Mouse (Mus musculus): Measurements from ENCODE around the gene Mef2d.

Mef2d gene

DNA sequence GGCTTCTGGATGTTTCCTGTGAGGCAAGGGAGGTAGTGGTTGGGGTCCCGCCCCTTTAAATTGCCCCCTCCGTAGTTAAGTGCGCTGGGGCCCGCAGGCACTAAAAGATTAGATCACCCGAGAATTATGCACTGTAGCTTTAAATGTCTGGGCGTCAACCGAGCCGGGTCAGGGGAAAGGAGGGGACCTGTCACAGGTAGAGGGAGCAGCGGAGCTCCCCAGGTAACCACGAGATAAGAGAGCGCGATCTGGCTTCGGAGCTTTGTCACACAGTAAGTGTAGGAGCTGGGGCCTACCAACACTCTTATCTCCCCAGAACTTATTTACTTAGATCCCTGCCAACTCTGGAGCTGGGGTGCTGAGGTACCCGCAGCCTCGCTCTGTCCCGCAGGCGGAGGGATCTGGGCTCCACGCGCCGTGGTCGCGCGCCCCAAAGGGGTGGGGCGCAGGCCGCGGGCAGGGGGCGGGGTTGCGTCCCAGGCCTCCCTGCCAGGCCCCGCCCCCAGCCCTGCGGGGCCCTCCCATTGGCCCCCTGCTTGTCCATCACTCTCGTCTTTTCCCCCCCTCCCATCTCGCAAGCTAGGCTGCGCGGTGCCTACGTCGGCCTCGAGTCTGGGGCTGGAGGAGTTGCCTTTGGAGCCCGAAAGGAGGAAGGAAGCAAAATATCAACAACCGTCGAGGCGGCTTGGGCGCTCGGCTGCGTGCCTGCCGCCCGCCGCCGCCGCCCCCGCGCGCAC is at the start of gene Mef2d:
Gene Mef2d, plus strand, starts transcription at position 586 of the 737 bp plus-strand sequence.
- peak; percentile 92 to 93 for DNase-seq (ENCODE audit: low spot score in 2 of 2)

DNA sequence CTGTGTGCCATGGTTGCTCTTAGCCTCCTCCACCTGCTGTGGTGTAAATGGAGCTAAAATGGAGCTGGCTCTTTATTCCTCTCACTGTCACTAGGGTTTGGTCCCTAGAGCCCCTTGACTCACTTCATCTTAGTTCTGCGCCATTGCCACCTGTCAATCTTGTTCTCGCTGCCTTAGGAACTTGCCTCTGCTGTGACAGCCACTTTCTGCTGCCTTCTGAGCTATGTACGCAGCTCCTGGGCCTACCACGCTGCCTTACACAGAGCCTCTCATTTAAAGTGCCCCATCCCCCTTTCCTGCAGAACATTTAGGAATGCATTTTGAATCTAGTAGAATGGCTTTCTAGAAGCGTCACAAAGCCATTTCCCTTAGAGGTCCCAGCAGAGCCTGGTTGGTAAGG is 48.0 kb upstream of the Mef2d start:
- no peak for DNase-seq (ENCODE audit: low spot score in 2 of 2)

DNA sequence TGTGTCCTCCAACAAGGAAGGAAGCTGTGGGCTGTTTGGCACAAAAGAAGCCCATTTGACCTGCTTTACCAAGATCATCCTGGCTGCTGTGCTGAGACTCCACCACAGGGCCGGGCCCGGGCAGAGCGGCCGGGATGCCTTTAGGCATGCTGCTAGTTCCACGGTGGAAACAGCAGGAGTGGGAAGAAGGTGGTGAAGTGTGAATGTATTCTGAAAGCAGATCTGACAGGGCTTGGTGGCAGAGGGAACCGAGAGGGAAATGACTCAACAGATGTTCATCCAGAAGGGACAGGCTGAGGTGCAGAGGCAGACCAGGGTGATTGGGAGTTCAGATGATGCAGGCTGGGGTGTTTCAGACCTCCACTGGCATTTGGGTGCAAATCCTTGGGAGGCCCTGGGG is 44.5 kb upstream of the Mef2d start:
- DNase-seq (ENCODE audit: low spot score in 2 of 2): peak in 1 of 2 experiments; percentile 15

DNA sequence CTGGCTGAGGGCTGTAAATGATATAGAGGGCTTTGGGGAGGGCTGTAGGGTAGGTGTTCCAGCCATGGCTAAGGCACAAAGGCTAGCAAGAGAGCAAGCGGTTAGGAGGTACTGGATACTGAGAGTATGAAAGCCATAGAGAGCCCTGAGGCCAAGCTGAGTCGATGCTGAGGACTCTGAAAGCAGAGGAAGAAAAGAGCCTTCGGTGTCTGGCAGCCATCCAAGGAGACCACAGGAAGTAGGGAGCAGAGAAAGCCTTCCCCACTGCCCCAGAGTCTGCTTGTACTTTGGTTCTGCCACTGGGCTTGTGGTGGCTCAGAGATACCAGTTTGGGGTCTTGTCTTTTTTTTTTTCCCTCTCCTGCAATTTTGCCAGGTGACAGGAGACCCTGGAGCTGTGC is 41.9 kb upstream of the Mef2d start:
- DNase-seq (ENCODE audit: low spot score in 2 of 2): no peak

DNA sequence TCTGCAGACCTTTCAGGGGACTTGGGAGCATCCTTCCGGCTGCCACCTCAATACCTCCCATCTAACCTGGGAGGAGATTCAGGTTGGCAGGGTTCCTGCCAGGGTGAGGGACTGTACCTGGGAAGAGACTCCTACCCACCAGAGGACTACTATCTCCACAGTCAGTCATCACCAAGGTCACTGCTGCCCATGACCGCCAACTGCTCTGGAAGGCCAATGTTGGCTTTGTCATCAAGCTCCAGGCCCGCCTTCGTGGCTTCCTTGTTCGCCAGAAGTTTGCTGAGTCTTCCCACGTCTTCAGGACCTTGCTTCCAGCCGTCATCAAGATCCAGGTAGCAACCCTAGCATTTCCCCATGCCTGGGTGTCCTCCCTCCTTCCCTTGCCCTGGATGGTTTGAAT is 40.4 kb upstream of the Mef2d start:
- no peak for DNase-seq (ENCODE audit: low spot score in 2 of 2)

DNA sequence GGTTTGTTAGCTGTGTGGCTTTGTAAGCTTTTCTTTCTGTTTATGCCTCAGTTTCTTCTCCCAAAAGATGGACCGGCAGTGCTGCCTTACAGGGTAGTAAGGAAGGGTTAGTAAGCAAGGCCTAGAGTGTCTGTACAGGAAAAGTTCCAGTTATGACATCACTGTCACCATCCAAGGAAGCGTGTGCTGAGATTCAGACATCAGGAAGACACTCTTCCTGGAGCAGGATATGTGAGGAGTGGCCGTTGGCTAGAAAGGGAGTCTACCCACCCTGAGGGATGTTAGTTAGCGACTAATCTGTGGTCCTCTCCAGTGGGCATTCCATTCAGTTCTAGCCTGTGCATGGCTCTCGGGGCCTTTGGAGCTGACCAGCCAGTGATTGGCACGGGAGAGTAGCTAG is 40.0 kb upstream of the Mef2d start:
- DNase-seq (ENCODE audit: low spot score in 2 of 2): no peak

DNA sequence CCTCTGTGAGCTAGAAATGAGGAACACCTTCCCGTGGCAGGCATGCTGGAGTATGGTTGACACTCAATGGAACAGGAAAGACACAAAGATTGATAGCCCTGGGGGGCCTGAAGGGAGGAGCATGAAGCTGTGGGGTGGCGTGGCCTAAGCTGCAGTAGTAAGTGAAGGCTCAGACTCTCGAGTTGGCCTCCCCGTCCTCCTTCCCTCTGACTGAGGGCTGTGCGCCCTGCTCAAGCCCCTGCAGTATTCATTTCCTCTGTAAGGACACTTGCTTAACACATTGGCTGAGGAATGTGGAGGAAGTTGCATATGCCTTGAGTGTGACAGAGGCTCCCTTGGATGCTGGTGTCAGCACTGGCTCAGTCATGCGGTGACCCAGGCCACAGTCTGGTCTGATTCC is 39.6 kb upstream of the Mef2d start:
- DNase-seq (ENCODE audit: low spot score in 2 of 2): no peak

DNA sequence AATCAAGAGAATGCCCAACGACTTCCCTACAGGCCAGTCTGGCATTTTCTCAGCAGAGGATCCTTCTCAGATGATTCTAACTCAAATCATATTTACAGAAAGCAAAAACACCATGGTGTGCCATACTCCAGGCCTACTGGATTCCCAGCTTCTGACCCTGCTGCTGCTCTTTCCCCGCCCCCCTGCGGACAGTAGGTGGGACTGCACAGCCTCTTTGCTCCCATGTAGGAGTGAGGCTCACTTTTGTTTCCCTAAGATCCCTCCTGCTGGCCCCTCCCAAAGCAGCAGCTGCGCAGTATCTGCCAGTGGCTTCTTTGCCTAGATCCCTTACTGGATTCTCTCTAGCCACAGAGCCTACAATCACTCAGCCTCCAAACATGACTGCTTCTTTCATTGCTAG is 36.0 kb upstream of the Mef2d start:
- no peak for DNase-seq (ENCODE audit: low spot score in 2 of 2)

DNA sequence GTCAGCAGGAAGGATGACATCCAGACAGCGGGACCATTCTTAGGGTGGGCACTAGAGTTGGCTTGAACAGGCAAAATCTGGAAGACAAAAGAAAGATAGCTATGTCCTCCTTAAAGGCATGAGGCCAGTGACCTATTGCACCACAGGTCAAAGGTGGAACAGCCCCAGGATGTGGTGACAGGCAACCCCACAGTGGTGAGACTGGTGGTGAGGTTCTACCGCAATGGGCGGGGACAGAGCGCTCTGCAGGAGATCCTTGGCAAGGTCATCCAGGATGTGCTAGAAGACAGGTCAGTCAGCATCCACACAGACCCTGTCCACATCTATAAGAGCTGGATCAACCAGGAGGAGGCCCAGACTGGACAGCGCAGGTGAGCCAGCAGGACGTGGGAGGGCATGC is 33.0 kb upstream of the Mef2d start:
- no peak for DNase-seq (ENCODE audit: low spot score in 2 of 2)

DNA sequence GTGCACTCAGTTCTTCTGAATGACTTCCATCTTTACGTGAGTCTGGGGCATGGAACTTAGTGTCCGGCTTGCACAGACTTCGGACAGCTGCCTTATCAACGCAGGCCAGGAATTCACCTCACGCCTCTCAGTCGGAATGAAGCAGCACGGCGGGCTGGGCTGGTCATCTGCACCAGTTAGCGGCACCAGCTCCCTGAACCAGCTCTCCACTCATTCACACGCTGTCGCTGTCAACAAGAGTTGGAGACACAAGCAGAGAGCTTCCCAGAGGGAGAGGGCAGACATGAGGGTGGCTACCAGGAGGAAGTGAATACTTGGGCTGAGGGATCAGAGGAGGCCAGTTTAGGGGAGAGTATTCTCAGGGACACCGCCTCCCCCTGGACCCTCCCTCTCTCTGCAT is 27.8 kb upstream of the Mef2d start:
- DNase-seq (ENCODE audit: low spot score in 2 of 2): no peak

DNA sequence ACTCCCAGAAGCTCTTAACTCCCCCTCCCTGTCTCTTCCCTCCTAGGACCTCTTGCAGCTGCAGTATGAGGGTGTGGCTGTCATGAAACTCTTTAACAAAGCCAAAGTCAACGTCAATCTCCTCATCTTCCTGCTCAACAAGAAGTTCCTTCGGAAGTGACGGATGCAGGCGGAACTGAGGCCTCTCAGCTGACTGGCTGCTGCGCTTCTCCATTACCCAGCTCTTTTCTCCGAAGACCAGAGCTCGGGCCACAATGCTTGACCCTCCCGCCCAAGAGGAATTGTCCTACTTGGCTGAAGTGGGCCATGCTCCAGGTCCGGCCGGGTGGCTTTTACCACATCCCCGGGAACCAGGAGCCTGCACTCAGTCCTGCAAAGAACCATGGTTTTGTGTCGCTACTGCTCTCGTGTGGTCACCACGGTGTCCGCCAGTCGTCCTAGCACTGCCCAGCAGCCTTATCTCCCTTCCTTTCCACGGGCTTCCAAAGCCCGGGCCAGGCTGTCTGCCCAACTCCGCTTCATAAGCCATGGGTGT is 22.0 kb upstream of the Mef2d start:
- DNase-seq (ENCODE audit: low spot score in 2 of 2): no peak

DNA sequence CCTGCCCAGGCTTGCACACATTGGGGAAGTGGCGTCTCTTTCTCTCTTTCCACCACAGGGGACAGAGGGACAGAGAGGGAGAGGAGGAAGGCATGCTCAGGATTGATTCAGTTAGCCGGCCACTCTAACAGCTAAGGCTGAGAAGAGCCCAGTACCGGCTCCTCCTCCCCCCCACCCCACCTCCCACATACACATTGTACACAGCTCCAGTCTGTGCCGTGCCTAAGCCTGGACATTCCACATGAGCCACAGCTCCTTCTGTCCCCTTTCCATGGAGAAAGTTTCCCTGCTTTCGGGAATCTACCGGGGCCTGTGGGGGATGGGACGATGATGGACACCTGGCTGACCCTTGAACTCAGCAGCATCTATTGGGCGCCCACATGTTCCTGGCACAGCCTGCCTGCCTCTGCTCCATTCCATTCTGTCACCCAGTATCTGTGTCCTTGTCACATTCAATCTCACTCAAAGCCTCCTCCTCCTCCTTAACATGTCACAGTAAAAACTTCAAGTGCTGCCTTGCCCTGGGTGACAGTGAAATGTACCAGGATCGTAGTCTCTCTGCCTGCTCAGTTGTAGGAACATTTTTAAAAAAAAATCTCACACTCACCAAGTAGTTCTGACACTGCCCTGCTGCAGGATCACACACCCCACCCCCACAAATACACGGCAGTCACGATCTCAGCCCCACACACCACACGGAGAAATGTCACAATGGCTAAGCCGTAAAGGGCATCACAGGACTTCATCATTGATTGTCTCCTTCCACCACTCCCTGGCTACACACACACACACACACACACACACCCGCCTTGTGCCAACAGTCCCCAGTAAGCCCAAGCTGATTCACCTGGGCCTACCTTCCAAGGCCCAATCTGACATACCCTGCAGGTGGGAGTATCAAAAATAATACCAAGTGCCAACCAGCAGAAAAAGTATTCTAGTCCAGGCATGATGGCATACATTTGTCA is 20.7 kb upstream of the Mef2d start:
- no peak for DNase-seq (ENCODE audit: low spot score in 2 of 2)

DNA sequence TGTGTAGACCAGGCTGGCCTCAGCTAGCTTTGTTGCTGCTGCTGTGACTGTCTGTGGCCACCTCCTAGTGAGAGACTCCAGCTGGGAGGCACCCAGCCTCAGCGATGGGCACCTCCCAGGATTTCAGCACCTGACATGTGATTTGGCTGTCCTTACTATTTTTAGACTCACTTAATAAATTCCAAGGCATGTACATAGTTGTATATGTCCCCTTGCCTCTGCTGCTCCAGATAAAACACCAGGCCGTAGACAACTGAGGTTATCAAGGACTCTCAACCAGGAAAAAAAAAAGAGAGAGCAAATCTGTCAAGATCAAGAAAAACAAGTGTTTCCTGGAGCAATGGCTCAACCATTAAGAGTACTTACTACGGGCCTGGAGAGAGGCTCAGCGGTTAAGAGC is 17.0 kb upstream of the Mef2d start:
- DNase-seq (ENCODE audit: low spot score in 2 of 2): no peak

DNA sequence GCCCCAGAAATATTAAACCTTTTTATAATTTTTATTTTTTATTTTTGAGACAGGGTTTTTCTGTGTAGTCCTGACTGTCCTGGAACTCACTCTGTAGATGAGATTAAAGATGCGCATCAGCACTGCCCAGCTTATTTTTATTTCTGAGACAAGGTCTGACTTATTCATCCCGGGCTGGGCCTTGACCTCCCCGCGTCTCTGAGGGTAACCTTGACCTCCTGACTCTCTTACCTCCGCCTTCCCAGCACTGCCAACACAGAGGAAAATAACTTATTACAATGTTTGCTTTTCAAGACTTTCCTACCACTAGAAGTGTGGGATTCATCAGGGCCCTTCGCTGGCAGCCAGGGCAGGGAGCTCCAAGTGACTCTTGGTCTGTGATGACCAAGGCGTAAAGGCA is 16.0 kb upstream of the Mef2d start:
- no peak for DNase-seq (ENCODE audit: low spot score in 2 of 2)

DNA sequence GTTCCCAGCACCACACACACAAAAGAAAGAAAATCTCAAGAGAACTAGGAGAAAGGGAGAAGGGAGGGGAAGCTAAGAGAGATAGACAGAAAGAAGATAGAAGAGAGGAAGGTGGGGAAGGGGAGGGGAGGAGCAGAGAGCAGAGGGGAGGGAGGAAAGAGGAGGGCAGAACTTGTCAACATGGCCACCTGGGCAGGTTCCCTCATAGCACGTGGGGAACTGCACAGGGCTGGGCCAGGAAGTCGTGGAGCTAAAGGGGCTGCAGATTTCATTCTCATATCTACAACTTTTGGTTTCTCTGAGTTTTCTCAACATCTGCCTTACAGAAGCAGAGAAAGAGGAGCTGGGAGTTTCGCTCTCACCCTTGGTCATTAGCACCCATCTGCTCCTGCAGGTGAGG is 14.5 kb upstream of the Mef2d start:
- DNase-seq (ENCODE audit: low spot score in 2 of 2): no peak

DNA sequence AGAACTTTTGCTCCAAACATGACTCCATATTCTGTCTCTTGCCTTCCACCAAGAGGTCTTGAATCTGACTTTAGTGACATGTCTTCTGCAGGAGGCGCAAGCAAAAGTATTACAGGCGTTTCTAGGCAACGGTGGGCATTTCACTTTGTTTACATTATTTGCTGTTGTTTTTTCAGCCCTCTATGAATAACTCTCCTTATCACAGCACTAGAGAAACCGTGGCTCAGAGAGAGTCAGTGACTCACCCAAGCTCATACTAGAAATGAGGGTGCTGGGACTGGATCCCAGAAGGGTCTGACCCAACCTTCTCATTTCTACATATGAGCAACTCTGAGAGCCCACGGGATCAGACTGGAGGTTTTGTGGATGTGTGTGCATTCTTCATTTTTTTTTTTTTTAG is 14.1 kb upstream of the Mef2d start:
- no peak for DNase-seq (ENCODE audit: low spot score in 2 of 2)

DNA sequence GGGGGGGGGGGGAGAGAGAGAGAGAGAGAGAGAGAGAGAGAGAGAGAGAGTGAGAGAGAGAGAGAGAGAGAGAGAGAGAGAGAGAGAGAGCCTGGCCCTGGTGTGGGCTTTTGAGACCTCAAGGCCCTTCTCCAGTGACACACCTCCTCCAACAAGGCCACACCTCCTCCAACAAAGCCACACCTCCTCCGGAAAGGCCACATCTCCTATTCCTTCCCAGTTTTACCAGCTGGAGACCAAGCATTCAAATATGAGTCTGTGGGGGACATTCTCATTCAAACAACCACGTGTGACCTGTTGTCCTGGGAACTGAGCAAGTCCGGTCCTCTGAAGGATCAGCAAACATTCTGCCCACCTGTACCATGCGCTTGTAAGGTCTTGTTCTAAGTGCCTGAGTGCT is 13.2 kb upstream of the Mef2d start:
- no peak for DNase-seq (ENCODE audit: low spot score in 2 of 2)

DNA sequence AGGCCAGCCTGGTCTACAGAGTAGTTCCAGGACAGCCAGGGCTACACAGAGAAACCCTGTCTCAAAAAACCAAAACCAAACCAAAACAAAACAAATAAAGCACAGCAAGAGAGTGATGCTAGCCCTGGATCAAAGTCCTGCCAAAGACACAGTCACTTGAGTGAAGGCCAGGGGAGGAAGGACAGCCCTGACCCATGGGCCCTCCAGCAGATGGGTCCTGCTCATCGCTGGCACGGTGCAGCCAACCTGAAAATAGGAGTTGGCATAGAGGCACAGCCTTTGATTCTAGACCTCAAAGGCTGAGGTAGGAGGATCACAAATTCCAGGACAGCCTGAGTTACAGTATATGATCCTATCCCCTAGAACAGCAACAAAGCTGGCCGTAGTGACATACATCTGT is 11.1 kb upstream of the Mef2d start:
- no peak for DNase-seq (ENCODE audit: low spot score in 2 of 2)

DNA sequence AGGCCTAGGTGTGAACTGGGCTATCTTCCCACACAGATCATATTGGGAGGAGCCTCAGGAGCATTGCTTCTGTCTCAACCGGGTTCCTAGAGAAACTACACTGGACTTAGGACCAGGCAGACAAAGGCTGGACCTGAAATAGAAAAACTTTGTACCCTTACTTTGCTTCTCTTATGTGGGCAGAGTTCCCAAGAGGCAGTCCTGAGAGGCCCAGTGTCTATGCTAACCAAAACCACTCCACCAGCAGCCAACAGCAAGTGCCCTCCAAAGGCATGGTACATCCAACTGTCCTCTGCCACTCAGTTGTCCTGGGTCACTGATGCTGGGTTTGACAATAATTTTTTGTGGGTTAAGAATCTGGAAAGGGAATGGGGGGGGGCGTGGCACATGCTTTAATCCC is 9.7 kb upstream of the Mef2d start:
- no peak for DNase-seq (ENCODE audit: low spot score in 2 of 2)

DNA sequence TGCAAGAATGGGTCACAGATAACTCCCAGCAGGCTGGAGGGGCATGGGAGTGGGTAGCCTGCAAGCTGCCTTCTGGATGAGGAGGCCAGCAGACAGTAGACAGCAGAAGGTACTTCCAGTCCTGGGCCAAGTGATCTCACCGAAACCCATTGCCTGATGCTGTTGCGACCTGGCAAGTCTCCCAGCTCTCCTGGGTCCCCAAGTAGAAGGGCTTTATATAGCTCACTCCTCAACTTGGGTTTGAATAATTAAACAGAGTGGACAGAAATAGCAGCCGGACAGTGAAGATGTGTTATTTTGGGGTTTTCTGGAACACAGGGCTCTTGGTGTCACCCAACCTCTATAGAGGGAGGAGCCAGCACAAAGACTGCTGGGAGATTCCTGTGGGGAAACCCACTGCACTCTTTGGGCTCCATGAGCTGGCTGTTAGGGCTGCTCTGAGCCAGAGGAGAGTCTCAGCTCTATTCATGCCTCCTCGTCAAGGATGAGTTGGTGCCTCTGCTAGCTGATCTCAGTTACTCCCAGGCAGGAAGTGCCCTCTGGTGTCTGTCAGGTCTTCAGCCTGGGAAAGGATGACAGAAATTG is 8.9 kb upstream of the Mef2d start:
- DNase-seq (ENCODE audit: low spot score in 2 of 2): no peak

DNA sequence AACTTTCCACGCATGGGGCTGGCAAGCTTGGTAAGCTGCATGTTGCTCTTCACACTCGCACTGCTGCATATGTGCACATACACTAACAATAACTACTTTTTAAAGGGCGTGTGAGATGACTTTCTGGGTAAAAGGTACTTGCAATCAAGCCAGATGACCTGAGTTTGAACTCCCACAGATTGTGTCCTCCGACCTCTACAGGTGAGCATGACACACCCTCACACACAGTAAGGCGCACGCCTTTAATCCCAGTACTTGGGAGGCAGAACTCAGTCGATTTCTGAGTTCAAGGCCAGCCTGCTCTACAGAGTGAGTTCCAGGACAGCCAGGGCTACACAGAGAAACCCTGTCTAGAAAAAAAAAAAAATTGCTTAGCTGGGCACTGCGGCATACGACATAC is 5.8 kb upstream of the Mef2d start:
- no peak for DNase-seq (ENCODE audit: low spot score in 2 of 2)

DNA sequence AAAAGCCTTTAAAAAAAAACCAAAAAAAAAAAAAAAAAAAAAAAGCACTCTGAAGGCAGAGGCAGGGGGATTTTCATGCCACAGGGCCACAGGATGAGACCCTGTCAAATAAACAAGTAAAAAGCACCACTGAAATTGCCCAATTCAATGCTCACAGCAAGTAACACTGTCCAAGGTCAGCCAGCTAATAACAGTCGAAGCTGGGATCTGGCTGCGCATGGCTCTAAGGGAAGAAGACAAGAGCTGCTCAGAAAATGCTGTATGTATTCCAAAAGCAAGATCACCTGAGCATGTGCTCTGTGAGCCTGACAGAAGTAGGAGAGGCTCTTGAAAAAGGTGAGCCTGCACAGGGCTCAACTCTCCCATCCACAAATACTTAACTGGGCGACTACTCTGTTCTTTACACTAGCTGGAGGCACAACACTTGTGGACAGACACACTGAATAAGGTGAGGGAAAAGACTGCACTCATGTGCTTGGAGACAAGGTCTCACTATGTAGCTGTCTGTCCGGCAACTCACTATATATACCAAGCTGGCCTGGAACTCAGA is 5.2 kb upstream of the Mef2d start:
- no peak for DNase-seq (ENCODE audit: low spot score in 2 of 2)

All from right cerebral cortex, adult 2 months (tissue).